ENCODE assay signal across 25 mouse cellular contexts in the genomic region with DNA sequence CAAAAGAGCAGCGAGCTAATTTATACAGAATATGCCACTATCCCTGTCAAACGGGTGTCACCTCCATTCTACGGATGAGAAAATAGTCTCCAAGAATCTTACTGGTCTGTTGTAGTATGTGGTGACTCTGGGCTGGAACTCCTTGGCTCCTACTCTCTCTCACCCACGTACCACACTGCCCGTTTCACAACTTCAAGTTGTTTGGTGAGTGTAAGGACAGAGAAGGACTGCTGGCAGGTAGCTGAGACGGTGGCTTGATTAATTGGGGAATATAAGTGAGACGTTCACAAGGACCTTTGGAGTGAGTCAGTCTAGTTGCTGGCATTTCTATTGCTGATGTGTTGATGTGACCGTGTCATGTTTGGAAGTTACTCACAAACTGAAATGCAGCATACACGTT. TPM values are rescaled to one million over a fixed set of nuclear protein-coding genes. Genes with fewer than 3 reads are reported as not detected.
DNase-seq lines count a peak whose midpoint lies in the region; ATAC-seq and TF ChIP-seq lines count a peak whose summit lies in the region.
"Had no signal": no experiment of that assay in that cellular context is flagged by ENCODE, and none has a peak within 500 bp of the region (broad histone marks: within the 10 kb centered on the region; RNA-seq: fewer than 3 reads in every experiment).

No protein-coding gene starts in this region.

- no peak overlapping the region for H3K27ac ChIP-seq in hindbrain, embryonic 13.5 days
- no peak overlapping the region for H3K27ac ChIP-seq in hindbrain, embryonic 14.5 days
- no peak overlapping the region for H3K27ac ChIP-seq in liver, embryonic 14.5 days
- no peak overlapping the region for H3K27ac ChIP-seq in liver, embryonic 11.5 days (ENCODE audit: low read depth, low read length)
- no peak overlapping the region for H3K27ac ChIP-seq in neural tube, embryonic 12.5 days
- H3K27ac ChIP-seq: hindbrain, embryonic 10.5 days; layer of hippocampus, adult 2 months; left cerebral cortex, adult 2 months; limb, embryonic 13.5 days; macrophage; midbrain, embryonic 10.5 days; stomach, embryonic 15.5 days had no signal

- DNase-seq in hindbrain, embryonic 14.5 days (ENCODE audit: low spot score): no peak
- DNase-seq in liver, embryonic 14.5 days (ENCODE audit: low read depth in 3 of 3, low spot score in 3 of 3): no peak
- DNase-seq in liver, embryonic 11.5 days (ENCODE audit: low spot score): no peak
- no peak for DNase-seq in neural tube, embryonic 10.5 days (ENCODE audit: extremely low spot score, low spot score)
- DNase-seq in spleen, postnatal 4 days (ENCODE audit: low spot score in 2 of 2): no peak
- DNase-seq: adrenal gland, postnatal 10 days; cerebellum, adult 8-10 months; cerebellum, postnatal 36 days; heart, postnatal 14 days; kidney, postnatal 36 days; lung, postnatal 10 days; retina, postnatal 1 day; right cerebral cortex, postnatal 14 days had no signal

- WGBS in hindbrain, embryonic 13.5 days: 93% methylated on average over 9 of the region's 9 CpGs
- 92% methylated on average over 9 of the region's 9 CpGs for WGBS in hindbrain, embryonic 14.5 days
- WGBS in liver, embryonic 14.5 days (ENCODE audit: insufficient replicate concordance): 82% methylated on average over 9 of the region's 9 CpGs
- 87% methylated on average over 9 of the region's 9 CpGs for WGBS in liver, embryonic 11.5 days
- 92% methylated on average over 9 of the region's 9 CpGs for WGBS in neural tube, embryonic 12.5 days

- TF ChIP-seq CTCF in liver, embryonic 14.5 days (IDR thresholded peaks at IDR 0.05; ENCODE audit: low read depth): no peak

- TF ChIP-seq EP300 in liver, embryonic 14.5 days (IDR thresholded peaks at IDR 0.05; ENCODE audit: low read depth): no peak

- no peak for ATAC-seq in hindbrain, embryonic 13.5 days (ENCODE audit: low FRiP score)
- no peak for ATAC-seq in hindbrain, embryonic 14.5 days (ENCODE audit: low FRiP score)
- ATAC-seq in liver, embryonic 14.5 days (ENCODE audit: insufficient read depth): no peak
- no peak for ATAC-seq in liver, embryonic 11.5 days (replicated peaks; ENCODE audit: low FRiP score)
- ATAC-seq in neural tube, embryonic 12.5 days (ENCODE audit: low FRiP score, low read depth): no peak
- ATAC-seq: forebrain, embryonic 16.5 days; intestine, postnatal 0 days; Patski had no signal

- H3K4me2 ChIP-seq in hindbrain, embryonic 13.5 days: peak overlapping the region; percentile 63
- H3K4me2 ChIP-seq in hindbrain, embryonic 14.5 days (replicated peaks): no peak overlapping the region
- peak overlapping the region; percentile 82; the same call in 1 of the 2 replicates for H3K4me2 ChIP-seq in liver, embryonic 14.5 days (ENCODE audit: low read depth)
- no peak overlapping the region for H3K4me2 ChIP-seq in liver, embryonic 11.5 days
- H3K4me2 ChIP-seq in neural tube, embryonic 12.5 days (replicated peaks): peak overlapping the region; percentile 69; the same call in 1 of the 2 replicates
- H3K4me2 ChIP-seq: limb, embryonic 13.5 days; stomach, embryonic 15.5 days had no signal

- peaks cover 38% of the 10 kb centered on the region for H3K4me1 ChIP-seq in hindbrain, embryonic 13.5 days (replicated peaks)
- peaks cover 14% of the 10 kb centered on the region for H3K4me1 ChIP-seq in hindbrain, embryonic 14.5 days (replicated peaks; ENCODE audit: control insufficient read depth, insufficient read depth, low read length)
- peaks cover 28 to 42% of the 10 kb centered on the region in 2 experiments for H3K4me1 ChIP-seq in liver, embryonic 14.5 days (replicated peaks; ENCODE audit: control insufficient read depth in 2 of 2, insufficient read depth in 2 of 2, low read length in 1 of 2)
- H3K4me1 ChIP-seq in liver, embryonic 11.5 days (replicated peaks; ENCODE audit: control insufficient read depth, insufficient read depth, low read length): peaks cover 10% of the 10 kb centered on the region; the same call in 1 of the 2 replicates
- H3K4me1 ChIP-seq in neural tube, embryonic 12.5 days: peaks cover 10% of the 10 kb centered on the region
- H3K4me1 ChIP-seq: stomach, embryonic 15.5 days had no signal

- H3K4me3 ChIP-seq in hindbrain, embryonic 13.5 days: no peak overlapping the region
- no peak overlapping the region for H3K4me3 ChIP-seq in hindbrain, embryonic 14.5 days (replicated peaks; ENCODE audit: low read length)
- H3K4me3 ChIP-seq in liver, embryonic 14.5 days (ENCODE audit: insufficient read depth in 1 of 2, low read depth in 2 of 2, low read length in 2 of 2): no peak overlapping the region
- no peak overlapping the region for H3K4me3 ChIP-seq in liver, embryonic 11.5 days (ENCODE audit: low read depth, low read length)
- no peak overlapping the region for H3K4me3 ChIP-seq in neural tube, embryonic 12.5 days
- H3K4me3 ChIP-seq: hindbrain, embryonic 10.5 days; left cerebral cortex, adult 2 months; limb, embryonic 13.5 days; midbrain, embryonic 10.5 days; stomach, embryonic 15.5 days had no signal

- no peak overlapping the region for H3K9ac ChIP-seq in hindbrain, embryonic 13.5 days
- H3K9ac ChIP-seq in hindbrain, embryonic 14.5 days: no peak overlapping the region
- H3K9ac ChIP-seq in liver, embryonic 14.5 days (replicated peaks): no peak overlapping the region
- H3K9ac ChIP-seq in liver, embryonic 11.5 days (ENCODE audit: low read depth, low read length): no peak overlapping the region
- no peak overlapping the region for H3K9ac ChIP-seq in neural tube, embryonic 12.5 days
- H3K9ac ChIP-seq: limb, embryonic 13.5 days; stomach, embryonic 15.5 days had no signal

- H3K9me3 ChIP-seq in hindbrain, embryonic 13.5 days: no peaks in the 10 kb centered on the region
- H3K9me3 ChIP-seq in hindbrain, embryonic 14.5 days (ENCODE audit: control insufficient read depth, low read length): no peaks in the 10 kb centered on the region
- no peaks in the 10 kb centered on the region for H3K9me3 ChIP-seq in liver, embryonic 14.5 days (ENCODE audit: control insufficient read depth, low read length)
- H3K9me3 ChIP-seq in liver, embryonic 11.5 days (ENCODE audit: control insufficient read depth, low read length): no peaks in the 10 kb centered on the region
- no peaks in the 10 kb centered on the region for H3K9me3 ChIP-seq in neural tube, embryonic 12.5 days
- H3K9me3 ChIP-seq: hindbrain, embryonic 10.5 days; limb, embryonic 13.5 days; midbrain, embryonic 10.5 days; stomach, embryonic 15.5 days had no signal

- peaks cover 14% of the 10 kb centered on the region for H3K36me3 ChIP-seq in hindbrain, embryonic 13.5 days
- peaks cover 27% of the 10 kb centered on the region for H3K36me3 ChIP-seq in hindbrain, embryonic 14.5 days (replicated peaks; ENCODE audit: control insufficient read depth, insufficient read depth)
- peaks cover 19% of the 10 kb centered on the region for H3K36me3 ChIP-seq in liver, embryonic 14.5 days (replicated peaks; ENCODE audit: control insufficient read depth, insufficient read depth, low read depth)
- peaks cover 2% of the 10 kb centered on the region; the same call in 1 of the 2 replicates for H3K36me3 ChIP-seq in liver, embryonic 11.5 days (ENCODE audit: control insufficient read depth, insufficient read depth, low read length)
- peaks cover 15% of the 10 kb centered on the region; the same call in 1 of the 2 replicates for H3K36me3 ChIP-seq in neural tube, embryonic 12.5 days
- H3K36me3 ChIP-seq: stomach, embryonic 15.5 days had no signal

- H3K27me3 ChIP-seq in hindbrain, embryonic 13.5 days: no peaks in the 10 kb centered on the region
- 0 out of 2 replicates have a peak, but pooled peaks cover 2% of the 10 kb centered on the region for H3K27me3 ChIP-seq in hindbrain, embryonic 14.5 days (ENCODE audit: control insufficient read depth, insufficient read depth, low read length)
- H3K27me3 ChIP-seq in liver, embryonic 14.5 days (ENCODE audit: control insufficient read depth, insufficient read depth, low read length): 0 out of 2 replicates have a peak, but pooled peaks cover under 1% of the 10 kb centered on the region
- H3K27me3 ChIP-seq in liver, embryonic 11.5 days (replicated peaks; ENCODE audit: control insufficient read depth, insufficient read depth, low read length): no peaks in the 10 kb centered on the region
- H3K27me3 ChIP-seq in neural tube, embryonic 12.5 days (replicated peaks): no peaks in the 10 kb centered on the region
- H3K27me3 ChIP-seq: Patski; stomach, embryonic 15.5 days had no signal

RNA-seq across cellular contexts. Expression of a gene that starts 3.3 kb away (rescaled TPM):
- 62.6 and 62.8 TPM in 2 replicates for polyA plus RNA-seq in hindbrain, embryonic 13.5 days (2015; fragmentation: Nextera tagmentation; extraction: Ambion mirVana)
- polyA plus RNA-seq in hindbrain, embryonic 14.5 days (2014; fragmentation: Nextera tagmentation; extraction: Ambion mirVana): 80.7 and 93.0 TPM in 2 replicates
- polyA plus RNA-seq in liver, embryonic 14.5 days (2012; rRNA removed): 16.7 and 17.0 TPM in 2 replicates
- polyA plus RNA-seq in liver, embryonic 14.5 days (2014; fragmentation: Nextera tagmentation; extraction: Ambion mirVana): 21.2 and 23.9 TPM in 2 replicates
- polyA plus RNA-seq in liver, embryonic 11.5 days (2014; fragmentation: Nextera tagmentation; extraction: Ambion mirVana): 30.8 and 36.0 TPM in 2 replicates
- 63.5 and 67.2 TPM in 2 replicates for polyA plus RNA-seq in neural tube, embryonic 12.5 days (2016; fragmentation: Nextera tagmentation; extraction: Ambion mirVana)

Comparison
In these comparisons a context has a peak if more than half of its experiments do, and no peak if none do; other contexts are left out.
1. H3K4me2 ChIP-seq: peak in hindbrain, embryonic 13.5 days (single experiment), liver, embryonic 14.5 days (single experiment) and neural tube, embryonic 12.5 days (single experiment); none in hindbrain, embryonic 14.5 days (single experiment) and liver, embryonic 11.5 days (single experiment).